Mouse (Mus musculus) urinary bladder, adult 18-20 months (tissue): Measurements from ENCODE around the gene Hsp90b1.
"Not testable (repeated sequence)": the region's sequence is repeated elsewhere in the genome, so short reads cannot be mapped to it uniquely, and the experiment has no call there.

Experiments used
- DNase-seq, 2 experiments: peaks; one replicate each; pipeline ENCODE4 v3.0.0; 2022; ENCODE audit warnings: low spot score in 2 of 2, mixed read lengths in 2 of 2

Hsp90b1 gene

DNA sequence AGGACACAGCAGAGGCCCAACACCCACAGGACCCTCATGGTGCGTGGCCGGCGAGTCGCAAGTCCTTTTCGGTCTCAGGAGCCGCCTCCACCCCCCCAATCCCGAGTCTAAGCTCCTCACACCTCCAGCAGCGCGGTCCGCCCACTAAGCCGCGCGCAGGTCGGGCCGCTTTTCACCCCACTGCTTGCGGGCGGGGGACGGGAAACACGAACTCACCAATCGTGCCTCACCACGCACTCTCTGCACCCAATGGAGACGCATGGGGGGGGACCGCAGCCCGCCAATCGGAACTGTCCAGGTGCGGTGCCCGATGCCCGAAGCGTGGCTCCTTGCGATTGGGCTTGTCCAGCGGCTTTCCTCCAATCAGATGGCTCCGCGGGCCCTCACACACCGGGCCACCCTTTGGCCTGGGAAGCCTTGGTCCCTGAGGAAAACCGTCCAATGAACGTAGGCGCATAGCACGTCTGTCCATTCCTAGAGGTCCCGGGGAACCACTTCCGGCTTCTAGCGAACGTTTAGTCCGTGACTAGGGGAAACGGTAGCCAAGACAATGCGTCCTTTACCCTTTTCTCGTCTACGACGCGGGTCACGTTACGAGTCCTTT is at the start of gene Hsp90b1, which contains the start of gene Ttc41:
Gene Hsp90b1 (minus strand): TSS at position 192 of the 604 bp plus-strand sequence.
Gene Ttc41 (plus strand): TSS at position 494 of the 604 bp plus-strand sequence.
- peak; percentile 93 to 100 for DNase-seq

DNA sequence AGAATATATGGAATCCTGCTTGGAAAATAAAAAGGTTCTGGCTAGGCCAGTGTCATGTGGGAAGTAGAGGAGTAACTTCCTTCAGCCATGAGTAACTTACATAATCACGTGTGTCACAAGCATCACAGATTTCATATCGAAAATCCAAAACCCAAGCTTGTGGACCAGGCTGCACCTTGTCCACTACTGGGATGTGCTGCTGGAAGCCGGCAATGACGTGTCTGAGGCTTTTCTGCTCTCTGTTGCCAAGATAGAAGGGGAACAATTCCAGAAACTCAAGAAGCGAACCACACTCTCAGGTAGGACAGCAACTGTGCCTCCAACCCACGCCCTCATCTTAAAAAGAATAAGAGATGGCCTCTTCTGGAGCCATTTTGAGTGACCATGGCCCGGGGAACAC is 39.0 kb upstream of the Hsp90b1 start:
- no peak for DNase-seq

DNA sequence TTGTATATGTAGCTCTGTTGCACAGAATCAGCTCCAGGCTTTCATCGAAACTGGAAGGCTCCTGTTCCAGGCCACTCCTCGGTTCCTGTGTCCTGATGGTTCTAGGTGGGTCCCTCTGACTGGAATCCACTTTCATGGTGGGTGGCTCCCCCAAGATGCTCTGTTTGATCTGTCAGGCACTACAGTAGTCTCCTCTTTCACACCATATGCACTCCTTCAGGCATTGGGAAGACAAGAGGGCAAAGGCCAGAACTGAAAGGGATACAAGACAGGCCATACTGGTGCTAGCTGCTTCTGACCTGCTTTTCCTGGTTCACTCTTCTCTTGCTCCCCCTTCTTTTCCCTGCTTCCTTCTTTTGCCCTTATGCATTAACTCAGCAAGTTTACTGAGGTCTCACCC is 37.6 kb upstream of the Hsp90b1 start:
- DNase-seq = no peak

DNA sequence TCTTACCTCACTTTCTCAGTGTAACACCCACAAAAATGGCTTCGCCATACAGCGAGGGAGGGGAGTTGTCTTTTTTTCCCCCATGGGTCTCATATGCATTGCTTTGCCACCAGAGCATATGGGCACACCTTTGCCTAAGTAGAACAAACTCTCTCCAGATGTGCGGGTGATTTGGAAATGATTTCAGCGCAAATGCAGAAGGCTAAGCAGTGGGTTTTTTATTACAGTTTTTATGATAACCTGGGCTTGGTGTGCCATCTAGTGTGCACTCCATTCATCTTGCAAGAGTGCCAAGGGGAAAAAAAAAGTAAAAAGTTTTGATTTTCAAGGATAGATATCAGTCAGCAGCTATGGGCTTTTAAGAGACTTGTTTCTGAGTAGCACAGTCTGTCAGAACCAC is 29.7 kb upstream of the Hsp90b1 start:
- no peak for DNase-seq

DNA sequence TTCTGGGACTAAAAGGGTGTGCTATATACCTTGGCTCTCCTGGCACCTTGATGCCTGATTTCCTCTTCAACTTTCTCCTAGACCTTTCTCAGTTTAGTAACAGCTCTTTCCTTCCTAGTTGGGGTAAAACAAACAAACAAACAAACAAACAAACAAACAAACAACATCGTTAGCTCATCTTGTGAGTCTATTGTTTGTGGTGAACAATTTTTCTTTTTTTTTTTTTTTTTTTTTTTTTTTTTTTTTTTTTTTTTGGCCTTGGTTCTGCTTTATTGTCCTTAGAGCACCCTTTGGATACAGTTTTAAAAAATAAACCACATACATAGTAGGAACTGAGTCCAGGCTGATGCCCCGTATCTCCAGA is 26.2 kb upstream of the Hsp90b1 start:
- no peak for DNase-seq

DNA sequence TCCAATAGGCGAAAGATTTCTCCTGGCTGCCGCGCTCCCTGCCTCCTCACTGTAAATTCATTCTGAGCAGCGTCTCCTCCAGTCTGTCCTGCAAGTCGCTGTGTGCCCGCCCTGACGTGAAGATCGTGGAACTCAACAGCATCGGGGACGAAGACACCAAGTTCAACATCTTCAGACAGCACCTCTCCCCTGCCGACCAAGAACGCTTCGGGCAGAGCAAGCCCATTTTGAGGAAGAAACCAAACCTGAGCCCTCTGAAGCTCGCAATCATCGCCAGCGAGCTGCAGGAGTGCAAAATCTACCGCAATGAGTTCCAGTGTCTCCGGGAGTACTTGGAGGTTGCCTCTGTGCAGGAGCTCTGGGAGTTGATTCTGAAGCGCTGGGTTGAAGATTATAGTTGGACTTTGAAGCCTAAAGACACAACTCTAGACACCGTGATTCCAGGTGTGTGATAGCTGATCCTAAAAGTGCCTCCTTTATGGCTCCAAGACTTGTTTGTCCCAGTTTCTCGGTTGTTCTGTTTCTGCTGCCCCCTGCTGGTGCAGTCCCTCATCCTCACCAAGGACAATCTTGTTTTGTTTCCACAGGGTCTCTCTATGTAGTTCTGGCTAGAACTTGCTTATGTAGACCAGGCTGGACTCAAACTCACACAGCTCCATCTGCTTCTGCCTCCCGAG is 25.7 kb upstream of the Hsp90b1 start:
- peak; percentile 63 to 77 for DNase-seq

DNA sequence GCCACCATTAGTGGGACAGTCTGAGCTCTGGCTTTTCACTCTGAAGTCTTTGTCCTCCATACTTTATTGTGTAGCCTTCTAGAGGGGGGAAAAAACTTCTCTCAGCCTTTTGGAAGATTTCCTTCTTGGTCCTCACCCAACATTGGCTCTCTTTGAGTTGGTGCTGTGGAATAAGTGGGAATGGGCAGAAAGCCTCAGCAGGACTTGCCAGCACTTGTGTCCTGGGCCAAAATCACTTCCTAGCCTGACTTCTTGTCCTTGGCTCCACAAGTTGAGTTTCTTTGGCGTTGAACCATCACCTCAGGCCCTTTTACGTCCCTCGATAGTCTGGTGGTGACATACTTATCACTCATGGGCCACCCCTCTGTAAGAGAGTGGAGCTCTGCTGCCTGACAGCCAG is 22.9 kb upstream of the Hsp90b1 start:
- no peak for DNase-seq

DNA sequence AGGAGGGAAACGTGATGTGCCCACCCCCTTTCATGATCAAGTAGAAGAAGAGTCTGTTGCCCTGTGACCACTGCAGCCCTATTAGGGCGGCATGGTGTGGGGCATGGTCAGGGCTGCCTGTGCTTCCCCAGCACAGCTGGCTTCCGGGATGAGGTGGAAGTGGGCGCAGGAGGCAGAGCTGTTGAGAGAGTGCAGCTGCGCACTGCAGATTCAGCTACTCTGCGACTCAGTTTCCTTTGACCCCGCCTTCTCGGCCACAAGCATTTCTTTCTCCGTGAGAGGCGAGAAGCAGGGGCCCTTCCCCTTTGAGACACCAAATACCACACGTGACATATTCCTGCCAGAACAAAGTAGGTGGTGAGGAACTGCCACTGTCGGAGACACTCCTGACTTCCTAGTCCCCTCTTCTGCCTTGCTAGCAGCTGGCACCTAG is 22.3 kb upstream of the Hsp90b1 start:
- DNase-seq = peak; percentile 11 to 16

DNA sequence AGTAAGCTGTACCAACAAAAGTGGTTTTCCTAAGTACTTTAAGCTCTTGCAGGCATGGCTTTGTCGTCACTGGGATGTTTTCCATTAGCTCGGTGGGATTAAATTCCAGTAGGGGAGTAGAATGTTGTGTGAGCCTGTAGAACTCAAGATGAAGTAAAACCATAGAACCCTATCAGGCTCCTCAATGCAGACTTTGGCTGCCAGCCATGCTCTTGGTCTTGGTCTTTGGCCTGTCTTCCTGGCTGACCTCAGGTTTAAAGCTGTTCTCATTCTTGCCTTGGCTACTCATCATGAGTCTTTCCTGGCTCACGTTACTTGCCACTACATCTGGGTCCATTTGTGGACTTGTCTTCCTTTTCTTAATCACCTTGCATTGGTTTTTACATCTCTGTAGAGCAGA is 6.8 kb upstream of the Hsp90b1 start:
- no peak for DNase-seq

DNA sequence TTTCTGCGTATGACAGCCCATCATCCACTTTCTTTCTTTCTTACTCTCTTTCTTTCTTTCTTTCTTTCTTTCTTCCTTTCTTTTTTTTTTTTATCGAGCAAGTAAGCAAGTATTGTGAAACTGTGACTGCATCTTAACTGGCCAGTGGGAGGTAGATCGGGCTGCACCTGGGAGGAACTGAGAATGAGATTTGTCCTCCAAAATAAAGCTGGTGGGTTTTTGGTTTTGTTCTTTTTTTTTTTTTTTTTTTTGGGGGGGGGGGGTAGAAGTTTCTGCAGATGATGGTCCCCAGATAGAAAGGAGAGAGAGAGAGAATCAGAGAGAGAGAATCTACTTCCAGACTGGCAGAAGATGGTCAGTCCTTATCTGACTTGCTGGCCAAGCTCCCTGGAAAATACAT is 1.8 kb upstream of the Hsp90b1 start:
- no peak for DNase-seq

DNA sequence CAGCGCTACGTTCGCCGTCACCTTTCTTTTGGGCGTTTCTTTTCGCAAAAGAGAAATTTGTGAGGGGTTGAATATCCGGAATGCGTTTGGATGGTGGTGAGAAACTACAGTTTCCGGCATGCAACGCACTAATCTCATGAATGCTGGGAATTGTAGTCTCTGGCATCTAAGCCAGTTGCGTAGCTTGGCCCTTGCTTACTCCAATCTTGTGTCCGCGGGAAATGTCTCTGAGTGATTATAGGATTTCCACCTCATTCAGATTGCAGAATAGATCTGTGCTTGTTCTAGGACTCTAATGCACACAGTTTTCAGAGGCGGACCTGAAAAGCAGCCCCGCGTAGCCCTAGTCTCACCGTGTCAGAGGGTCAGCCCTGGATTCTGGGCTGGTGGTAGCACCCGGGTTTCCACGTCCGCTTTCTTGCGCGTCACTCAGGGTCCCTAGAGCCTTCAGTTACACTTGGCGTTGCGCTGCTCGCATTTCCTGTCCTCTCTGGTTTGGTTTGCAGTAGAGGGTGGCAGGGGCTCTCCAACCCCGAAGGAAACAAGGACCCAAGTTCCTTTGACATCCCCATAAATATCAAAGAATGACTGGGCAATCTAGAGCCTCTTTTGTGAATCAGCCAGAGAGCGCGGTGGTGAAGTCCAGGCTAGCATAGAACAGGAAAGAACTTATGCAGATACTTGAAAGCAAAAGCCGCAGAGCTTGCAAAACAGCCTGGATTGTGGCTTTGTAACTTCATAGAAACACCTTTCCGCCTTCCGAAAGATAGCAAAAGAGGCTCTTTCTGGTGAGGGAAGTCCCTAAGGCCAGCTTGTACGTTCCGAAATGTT is 828 bp upstream of the Hsp90b1 start:
- DNase-seq = peak; percentile 77 to 81

DNA sequence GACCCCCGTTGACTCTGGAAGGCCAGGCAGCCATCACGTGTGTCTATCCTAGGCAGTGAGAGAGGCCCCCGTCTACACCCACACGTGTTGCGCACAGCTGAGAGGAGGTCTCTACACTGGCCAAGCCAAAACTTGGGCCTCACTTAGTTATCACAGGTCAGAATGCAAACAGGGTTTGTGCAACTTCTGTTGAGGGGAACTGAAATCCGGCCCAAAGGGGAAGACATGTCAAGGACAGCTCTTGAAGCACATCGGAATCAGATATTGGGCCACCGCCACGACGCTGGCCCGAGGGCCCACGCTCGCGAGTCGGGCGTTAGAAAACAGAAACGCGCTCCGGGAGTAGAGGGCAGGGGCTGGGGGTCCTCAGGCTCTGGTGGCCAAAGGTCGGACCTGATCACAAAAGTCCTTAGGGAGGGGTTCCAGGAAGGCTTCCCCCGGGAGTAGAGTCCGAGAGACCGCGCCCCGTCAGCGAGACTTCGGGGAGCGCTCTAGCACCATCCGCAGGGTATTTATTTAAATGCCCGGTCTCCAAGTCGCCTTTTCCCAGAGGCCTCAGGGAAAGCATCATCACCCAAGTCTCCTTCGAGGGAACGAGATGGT is 619 bp downstream of the Hsp90b1 start:
- DNase-seq = peak in 1 of 2 experiments; percentile 6

DNA sequence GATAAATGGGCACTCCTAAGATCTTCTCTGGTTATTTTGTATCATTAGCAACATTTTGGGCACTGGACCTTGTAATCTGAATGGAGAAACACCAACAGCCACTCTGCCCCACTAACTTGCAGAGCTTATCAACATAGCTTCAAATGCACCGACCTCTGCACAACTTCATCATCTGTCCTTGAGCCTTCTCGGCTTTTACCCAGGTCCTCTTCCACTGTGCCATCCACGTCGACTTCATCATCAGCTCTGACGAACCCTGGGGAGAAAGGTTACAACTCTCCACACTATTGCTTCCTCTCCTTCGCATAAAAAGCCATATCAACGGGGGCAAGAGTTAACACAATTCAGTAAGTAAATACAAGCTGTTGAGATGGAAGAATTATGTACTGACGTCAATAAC is 1.2 kb downstream of the Hsp90b1 start:
- no peak for DNase-seq

DNA sequence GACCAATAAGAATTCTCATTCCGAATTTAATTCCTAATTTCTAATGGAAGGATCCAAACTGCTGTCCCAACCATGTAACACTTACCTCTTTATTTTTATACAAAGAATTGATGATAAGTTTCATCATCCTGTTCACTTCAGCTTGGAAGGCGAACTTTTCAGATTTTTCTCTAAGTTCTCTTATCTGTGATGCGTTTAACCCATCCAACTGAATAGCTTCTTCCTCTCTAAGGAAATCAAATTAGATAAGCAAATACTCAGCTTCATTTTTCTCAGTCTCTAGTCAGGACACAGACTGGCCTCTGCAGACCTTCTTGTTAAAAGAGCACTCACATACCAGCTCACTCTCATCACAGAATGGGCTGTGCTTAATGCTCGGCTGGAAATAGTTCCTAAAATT is 1.9 kb downstream of the Hsp90b1 start:
- DNase-seq = no peak

DNA sequence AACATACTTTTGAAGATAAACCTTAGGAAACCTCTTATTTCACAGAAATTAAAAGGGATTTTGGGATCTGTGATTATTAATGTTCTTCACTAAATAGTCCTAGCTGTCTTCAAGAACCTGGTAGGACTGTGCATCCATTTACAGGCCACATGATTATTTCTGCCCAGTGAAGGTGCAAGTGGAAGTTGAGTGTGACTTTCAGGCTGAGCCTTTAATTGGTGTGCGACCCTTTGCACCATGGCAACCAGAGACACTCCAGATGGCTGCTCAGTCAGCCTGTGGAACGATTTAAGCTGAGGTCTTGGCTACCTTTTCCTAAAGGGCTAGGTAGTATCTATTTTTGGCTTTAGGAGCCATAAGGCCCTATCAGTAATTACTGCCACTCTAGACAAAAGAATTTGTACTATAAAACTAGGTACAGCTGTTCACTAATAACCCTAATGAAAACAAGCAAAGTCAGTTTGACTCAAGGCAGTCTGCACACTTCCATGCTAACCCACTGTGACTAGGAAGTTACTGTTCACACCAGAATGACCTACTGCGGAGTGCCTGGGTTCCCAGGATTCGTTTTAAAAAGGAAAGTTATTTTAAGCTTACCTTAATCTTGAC is 2.9 kb downstream of the Hsp90b1 start:
- DNase-seq = no peak

DNA sequence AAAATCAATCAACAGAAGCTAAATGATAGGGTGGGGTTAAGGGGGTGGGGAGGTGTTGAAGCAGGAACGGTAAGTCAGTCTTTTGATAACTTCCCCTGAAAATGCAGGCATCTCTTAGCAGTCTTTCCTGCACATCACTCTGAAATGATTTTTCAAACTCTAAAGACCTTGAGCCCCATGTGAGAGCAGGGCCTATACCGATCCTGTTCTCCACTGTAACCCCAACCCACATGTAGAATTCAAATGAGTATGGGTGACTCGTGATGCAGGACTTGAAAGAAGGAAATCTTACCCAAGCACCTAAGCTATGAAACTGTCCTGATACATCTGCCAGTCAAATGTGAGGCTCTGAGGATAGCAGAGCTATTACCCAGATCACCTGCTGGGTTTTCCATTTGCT is 4.3 kb downstream of the Hsp90b1 start:
- DNase-seq = no peak

DNA sequence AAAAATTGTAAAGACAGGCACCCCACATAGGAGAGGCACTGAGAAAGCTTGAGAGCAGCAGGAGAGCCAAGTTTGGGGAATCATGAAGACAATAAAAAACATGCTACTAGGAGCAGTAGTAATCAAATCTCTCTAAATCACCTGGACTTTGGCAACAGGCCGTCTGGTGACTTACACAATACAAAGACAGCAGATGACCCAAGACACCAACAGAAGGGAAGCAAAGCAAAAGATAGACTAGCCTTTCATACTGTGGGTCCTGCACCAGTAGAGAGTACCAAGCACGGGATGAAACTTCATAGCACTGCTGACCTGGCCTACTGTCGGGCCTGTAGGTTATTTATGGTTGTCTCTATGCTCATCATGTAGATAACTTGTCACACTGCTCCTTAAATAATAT is 5.1 kb downstream of the Hsp90b1 start:
- DNase-seq = no peak

DNA sequence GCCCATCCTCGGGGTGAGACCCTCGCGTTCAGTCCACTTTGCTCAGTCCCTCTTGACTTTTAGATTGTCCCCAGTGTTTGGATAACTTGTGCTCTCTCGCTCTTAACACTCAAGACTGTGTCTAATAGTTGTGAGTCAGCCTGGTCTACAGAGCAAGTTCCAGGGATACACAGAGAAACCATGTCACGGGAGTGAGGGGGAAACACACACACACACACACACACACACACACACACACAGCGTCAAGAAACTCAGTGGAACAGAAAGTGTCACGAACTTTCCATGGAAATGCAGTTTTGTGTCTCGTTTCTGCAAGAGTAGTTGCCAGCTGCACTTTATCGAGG is 19.3 kb downstream of the Hsp90b1 start:
- DNase-seq = not testable (repeated sequence)

DNA sequence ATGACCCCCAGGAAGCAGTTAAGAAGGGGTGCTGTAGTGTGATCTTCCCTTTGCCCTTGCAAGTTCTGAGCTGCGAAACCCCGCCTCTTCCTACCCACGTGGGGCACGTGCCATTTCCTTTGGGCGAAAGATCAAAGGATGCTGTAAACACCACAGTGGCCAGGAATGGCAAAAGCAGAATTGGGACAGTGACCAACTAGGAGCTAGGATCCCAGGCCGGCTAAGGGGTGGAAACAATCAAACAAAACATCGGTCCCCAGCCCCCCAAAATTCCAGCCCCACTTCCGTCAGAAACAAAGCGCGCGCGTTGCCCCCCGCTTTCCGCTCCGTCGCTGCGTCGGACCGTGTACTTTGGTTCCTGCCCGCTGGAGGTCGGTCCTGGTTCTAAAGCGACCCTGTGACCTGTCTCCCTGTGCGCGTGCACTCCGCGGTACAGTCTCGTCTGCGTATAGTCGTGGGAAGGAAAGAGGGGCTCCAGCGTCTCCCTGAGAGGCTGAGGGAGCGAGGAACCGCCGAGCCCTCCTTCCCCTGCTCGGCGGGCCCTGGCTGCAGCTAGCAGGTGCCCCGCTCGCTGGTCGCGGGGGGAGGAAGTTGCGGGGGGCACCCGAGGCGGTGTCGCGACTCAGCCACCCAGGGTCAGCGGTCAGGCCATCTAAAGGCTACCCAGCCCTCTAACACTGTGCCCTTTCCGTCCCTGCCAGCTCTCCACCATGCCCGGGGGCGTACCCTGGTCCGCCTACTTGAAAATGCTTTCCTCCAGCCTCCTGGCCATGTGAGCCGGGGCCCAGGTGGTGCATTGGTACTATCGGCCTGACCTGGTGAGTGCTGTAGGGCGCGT is 19.9 kb downstream of the Hsp90b1 start:
- DNase-seq = peak; percentile 47 to 77

DNA sequence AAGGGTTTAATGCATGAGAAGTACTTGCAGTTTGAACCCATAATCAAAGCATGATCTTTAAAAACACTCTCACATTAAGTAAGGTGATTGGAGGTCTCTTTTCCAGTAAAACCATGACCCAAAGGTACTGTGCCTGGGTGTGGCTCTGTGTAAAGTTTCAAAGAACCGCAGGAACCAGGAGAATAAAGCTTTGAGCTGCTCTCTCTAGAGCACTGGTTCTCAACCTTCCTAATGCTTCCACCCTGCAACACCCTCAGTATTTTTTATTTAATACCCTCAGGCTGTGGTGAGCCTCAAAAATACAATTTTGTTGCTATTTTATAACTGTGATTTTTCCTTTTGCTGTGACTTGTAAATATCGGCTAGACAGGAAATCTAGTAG is 20.5 kb downstream of the Hsp90b1 start:
- DNase-seq = not testable (repeated sequence)

DNA sequence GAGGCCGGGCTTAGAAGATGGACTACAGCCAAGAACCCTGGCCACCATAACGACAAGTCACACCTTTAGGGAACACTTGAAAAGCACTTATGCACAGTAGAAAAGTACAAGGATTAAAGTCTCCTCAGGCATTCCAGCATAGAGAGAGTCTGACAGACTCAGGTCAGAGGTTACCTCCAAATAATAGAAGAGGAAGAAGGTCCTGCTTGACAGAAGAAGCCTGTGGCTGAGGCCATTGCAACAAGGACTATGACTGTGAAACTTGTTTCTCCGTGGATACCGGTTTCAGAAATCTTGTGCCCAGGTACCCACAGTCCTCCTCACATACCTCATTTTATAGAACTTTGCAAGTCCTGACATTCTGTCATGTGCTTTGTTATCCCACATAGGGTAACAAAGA is 34.8 kb downstream of the Hsp90b1 start:
- DNase-seq = not testable (repeated sequence)
